In genomic region chr11:61275106-61275505, GRCm38 (mm10) we compare ENCODE assay signal across 12 mouse cellular contexts.
"Had no signal": no experiment of that assay in that cellular context is flagged by ENCODE, and none has a peak within 500 bp of the region (broad histone marks: within the 10 kb centered on the region; RNA-seq: fewer than 3 reads in every experiment).

No protein-coding gene starts in this region.

- H3K4me1 ChIP-seq: kidney, embryonic 15.5 days; limb, embryonic 10.5 days; midbrain, embryonic 13.5 days had no signal

- H3K4me3 ChIP-seq: kidney, embryonic 15.5 days; layer of hippocampus, adult 2 months; limb, embryonic 10.5 days; midbrain, embryonic 13.5 days; stomach, embryonic 15.5 days had no signal

- H3K4me2 ChIP-seq: kidney, embryonic 15.5 days; midbrain, embryonic 13.5 days; stomach, embryonic 15.5 days had no signal

- H3K9me3 ChIP-seq: kidney, embryonic 15.5 days; limb, embryonic 10.5 days; midbrain, embryonic 13.5 days; stomach, embryonic 15.5 days had no signal

- H3K9ac ChIP-seq: kidney, embryonic 15.5 days; midbrain, embryonic 13.5 days; stomach, embryonic 15.5 days had no signal

- H3K27me3 ChIP-seq: kidney, embryonic 15.5 days; midbrain, embryonic 13.5 days; stomach, embryonic 15.5 days had no signal

- DNase-seq: kidney, adult 2 months; kidney, postnatal 36 days; lung, adult 2 months; lung, postnatal 4 days; right cerebral cortex, postnatal 14 days had no signal

- ATAC-seq: intestine, embryonic 16.5 days; lung, postnatal 0 days; midbrain, embryonic 13.5 days had no signal

- H3K27ac ChIP-seq: kidney, embryonic 15.5 days; layer of hippocampus, adult 2 months; limb, embryonic 10.5 days; midbrain, embryonic 13.5 days; stomach, embryonic 15.5 days had no signal

- H3K36me3 ChIP-seq: kidney, embryonic 15.5 days; limb, embryonic 10.5 days; midbrain, embryonic 13.5 days; stomach, embryonic 15.5 days had no signal
